Mouse (Mus musculus): ENCODE measurements around the gene Spata5.

GRCm38 (mm10) chr3:37586731-37587578 is 167.3 kb downstream of the Spata5 start:
- no peak; the same call in 1 of the 2 replicates for TF ChIP-seq POLR2A (IDR thresholded peaks at IDR 0.05; ENCODE audit: insufficient read depth, low read depth, low read length)
- no peak for TF ChIP-seq CTCF (IDR thresholded peaks at IDR 0.05)
